Mouse (Mus musculus): ENCODE results near the gene Myadm. TPM values are rescaled to one million over a fixed set of nuclear protein-coding genes. Genes with fewer than 3 reads are reported as not detected.

Gene Myadm
- 23.0 and 30.1 TPM in 2 replicates for polyA plus RNA-seq (2014; fragmentation: Nextera tagmentation; extraction: Ambion mirVana)

GRCm38 (mm10) chr7:3288976-3289970, at the start of gene Myadm, which contains the start of gene Prkcg:
Myadm (plus strand) TSS chr7:3289080.
Prkcg (plus strand) TSS chr7:3289179.
- 2% methylated on average over 30 of the region's 30 CpGs for WGBS
- peak within 1 kb of the TSS; percentile 54 for H3K4me3 ChIP-seq (replicated peaks; ENCODE audit: low read depth, low read length)
- H3K4me1 ChIP-seq (ENCODE audit: control insufficient read depth, insufficient read depth, low read length) = peaks cover 12% of the 10 kb centered on the region; the same call in 1 of the 2 replicates
- no peaks in the 10 kb centered on the region for H3K9me3 ChIP-seq (ENCODE audit: control insufficient read depth, low read length)
- peak within 1 kb of the TSS; percentile 82 for H3K4me2 ChIP-seq (ENCODE audit: low read length)
- ATAC-seq (ENCODE audit: low FRiP score, low TSS enrichment) = peak; percentile 58
- peak; percentile 83 for DNase-seq
- peaks cover 8% of the 10 kb centered on the region; the same call in 1 of the 2 replicates for H3K36me3 ChIP-seq (ENCODE audit: control insufficient read depth, insufficient read depth, low read length)
- no peaks in the 10 kb centered on the region for H3K27me3 ChIP-seq (ENCODE audit: control insufficient read depth, insufficient read depth, low read length)
- H3K27ac ChIP-seq (replicated peaks; ENCODE audit: low read depth, low read length) = peak within 1 kb of the TSS; percentile 83
- peak within 1 kb of the TSS; percentile 89 for H3K9ac ChIP-seq (replicated peaks; ENCODE audit: low read length)

GRCm38 (mm10) chr7:3239193-3239592, 49.7 kb upstream of the Myadm start:
- no peaks in the 10 kb centered on the region for H3K36me3 ChIP-seq (ENCODE audit: control insufficient read depth, insufficient read depth, low read length)
- H3K27ac ChIP-seq (replicated peaks; ENCODE audit: low read depth, low read length) = no peak overlapping the region
- no peaks in the 10 kb centered on the region for H3K4me1 ChIP-seq (ENCODE audit: control insufficient read depth, insufficient read depth, low read length)
- DNase-seq (no peak), ATAC-seq (ENCODE audit: low FRiP score, low TSS enrichment) (no peak)
- no peak overlapping the region for H3K4me3 ChIP-seq (replicated peaks; ENCODE audit: low read depth, low read length)
- H3K9me3 ChIP-seq (ENCODE audit: control insufficient read depth, low read length) = no peaks in the 10 kb centered on the region
- H3K9ac ChIP-seq (replicated peaks; ENCODE audit: low read length) = no peak overlapping the region
- no peaks in the 10 kb centered on the region for H3K27me3 ChIP-seq (ENCODE audit: control insufficient read depth, insufficient read depth, low read length)
- H3K4me2 ChIP-seq (ENCODE audit: low read length) = no peak overlapping the region
- 84% methylated on average over 2 of the region's 2 CpGs for WGBS

- H3K4me3 ChIP-seq (replicated peaks; ENCODE audit: low read depth, low read length) = no peak overlapping the region
- DNase-seq = no peak
- no peak overlapping the region for H3K27ac ChIP-seq (replicated peaks; ENCODE audit: low read depth, low read length)
- 67% methylated on average over 3 of the region's 3 CpGs for whole genome bisulfite sequencing
- no peaks in the 10 kb centered on the region for H3K36me3 ChIP-seq (ENCODE audit: control insufficient read depth, insufficient read depth, low read length)
- H3K4me1 ChIP-seq (ENCODE audit: control insufficient read depth, insufficient read depth, low read length) = no peaks in the 10 kb centered on the region
- no peaks in the 10 kb centered on the region for H3K27me3 ChIP-seq (ENCODE audit: control insufficient read depth, insufficient read depth, low read length)
- no peak overlapping the region for H3K4me2 ChIP-seq (ENCODE audit: low read length)
- H3K9me3 ChIP-seq (ENCODE audit: control insufficient read depth, low read length) = no peaks in the 10 kb centered on the region
- ATAC-seq (ENCODE audit: low FRiP score, low TSS enrichment) = no peak
- no peak overlapping the region for H3K9ac ChIP-seq (replicated peaks; ENCODE audit: low read length)
These were observed 28.2 kb upstream of the Myadm start for GRCm38 (mm10) chr7:3260701-3261100.

GRCm38 (mm10) chr7:3261446-3261845, 27.4 kb upstream of the Myadm start:
- Histone ChIP-seq H3K9ac (replicated peaks; ENCODE audit: low read length) (no peak overlapping the region), H3K4me3 (replicated peaks; ENCODE audit: low read depth, low read length) (no peak overlapping the region), H3K36me3 (ENCODE audit: control insufficient read depth, insufficient read depth, low read length) (no peaks in the 10 kb centered on the region), H3K4me2 (ENCODE audit: low read length) (no peak overlapping the region), H3K4me1 (ENCODE audit: control insufficient read depth, insufficient read depth, low read length) (no peaks in the 10 kb centered on the region), H3K9me3 (ENCODE audit: control insufficient read depth, low read length) (no peaks in the 10 kb centered on the region), H3K27me3 (ENCODE audit: control insufficient read depth, insufficient read depth, low read length) (no peaks in the 10 kb centered on the region), H3K27ac (replicated peaks; ENCODE audit: low read depth, low read length) (no peak overlapping the region)
- DNase-seq (no peak), ATAC-seq (ENCODE audit: low FRiP score, low TSS enrichment) (no peak)
- 67% methylated on average over 4 of the region's 4 CpGs for WGBS

GRCm38 (mm10) chr7:3262789-3263188, 26.1 kb upstream of the Myadm start:
- Histone ChIP-seq H3K4me3 (replicated peaks; ENCODE audit: low read depth, low read length) (no peak overlapping the region), H3K4me1 (ENCODE audit: control insufficient read depth, insufficient read depth, low read length) (no peaks in the 10 kb centered on the region), H3K27ac (replicated peaks; ENCODE audit: low read depth, low read length) (no peak overlapping the region), H3K9me3 (ENCODE audit: control insufficient read depth, low read length) (no peaks in the 10 kb centered on the region), H3K9ac (replicated peaks; ENCODE audit: low read length) (no peak overlapping the region), H3K36me3 (ENCODE audit: control insufficient read depth, insufficient read depth, low read length) (no peaks in the 10 kb centered on the region), H3K4me2 (ENCODE audit: low read length) (no peak overlapping the region), H3K27me3 (ENCODE audit: control insufficient read depth, insufficient read depth, low read length) (no peaks in the 10 kb centered on the region)
- DNase-seq = peak; percentile 46
- 36% methylated on average over 2 of the region's 2 CpGs for WGBS
- ATAC-seq (ENCODE audit: low FRiP score, low TSS enrichment) = no peak

- 37% methylated on average over 22 of the region's 22 CpGs for WGBS
- Histone ChIP-seq H3K4me1 (ENCODE audit: control insufficient read depth, insufficient read depth, low read length) (no peaks in the 10 kb centered on the region), H3K27ac (replicated peaks; ENCODE audit: low read depth, low read length) (no peak overlapping the region), H3K9me3 (ENCODE audit: control insufficient read depth, low read length) (no peaks in the 10 kb centered on the region), H3K36me3 (ENCODE audit: control insufficient read depth, insufficient read depth, low read length) (no peaks in the 10 kb centered on the region), H3K27me3 (ENCODE audit: control insufficient read depth, insufficient read depth, low read length) (no peaks in the 10 kb centered on the region), H3K9ac (replicated peaks; ENCODE audit: low read length) (no peak overlapping the region), H3K4me3 (replicated peaks; ENCODE audit: low read depth, low read length) (no peak overlapping the region), H3K4me2 (ENCODE audit: low read length) (peak overlapping the region; percentile 21; the same call in 1 of the 2 replicates)
- ATAC-seq (ENCODE audit: low FRiP score, low TSS enrichment) (no peak), DNase-seq (no peak)
These were observed 24.4 kb upstream of the Myadm start for GRCm38 (mm10) chr7:3264390-3265022.

- DNase-seq (no peak), ATAC-seq (ENCODE audit: low FRiP score, low TSS enrichment) (no peak)
- H3K4me1 ChIP-seq (ENCODE audit: control insufficient read depth, insufficient read depth, low read length) = no peaks in the 10 kb centered on the region
- H3K27ac ChIP-seq (replicated peaks; ENCODE audit: low read depth, low read length) = no peak overlapping the region
- 74% methylated on average over 6 of the region's 6 CpGs for WGBS
- H3K9me3 ChIP-seq (ENCODE audit: control insufficient read depth, low read length) = no peaks in the 10 kb centered on the region
- H3K27me3 ChIP-seq (ENCODE audit: control insufficient read depth, insufficient read depth, low read length) = no peaks in the 10 kb centered on the region
- H3K4me2 ChIP-seq (ENCODE audit: low read length) = no peak overlapping the region
- no peak overlapping the region for H3K4me3 ChIP-seq (replicated peaks; ENCODE audit: low read depth, low read length)
- H3K36me3 ChIP-seq (ENCODE audit: control insufficient read depth, insufficient read depth, low read length) = no peaks in the 10 kb centered on the region
- H3K9ac ChIP-seq (replicated peaks; ENCODE audit: low read length) = no peak overlapping the region
These were observed 23.6 kb upstream of the Myadm start for GRCm38 (mm10) chr7:3265311-3265710.

- H3K9me3 ChIP-seq (ENCODE audit: control insufficient read depth, low read length) = no peaks in the 10 kb centered on the region
- no peak overlapping the region for H3K27ac ChIP-seq (replicated peaks; ENCODE audit: low read depth, low read length)
- ATAC-seq (ENCODE audit: low FRiP score, low TSS enrichment) (no peak), DNase-seq (no peak)
- no peak overlapping the region for H3K4me3 ChIP-seq (replicated peaks; ENCODE audit: low read depth, low read length)
- H3K36me3 ChIP-seq (ENCODE audit: control insufficient read depth, insufficient read depth, low read length) = no peaks in the 10 kb centered on the region
- H3K4me1 ChIP-seq (ENCODE audit: control insufficient read depth, insufficient read depth, low read length) = no peaks in the 10 kb centered on the region
- H3K9ac ChIP-seq (replicated peaks; ENCODE audit: low read length) = no peak overlapping the region
- no peak overlapping the region for H3K4me2 ChIP-seq (ENCODE audit: low read length)
- 79% methylated on average over 3 of the region's 3 CpGs for whole genome bisulfite sequencing
- H3K27me3 ChIP-seq (ENCODE audit: control insufficient read depth, insufficient read depth, low read length) = no peaks in the 10 kb centered on the region
These were observed 21.6 kb upstream of the Myadm start for GRCm38 (mm10) chr7:3267261-3267660.

Measured in midbrain, embryonic 14.5 days (tissue).